Mouse (Mus musculus): ENCODE measurements at regions not wholly inside any gene's neighbourhood (a gene's known extent, or its start where the extent isn't known, plus 50 kb on each side); places are given as distances from the start of the nearest gene placed in this dataset.

- Histone ChIP-seq H3K36me3 (ENCODE audit: control insufficient read depth, insufficient read depth, low read length) (no peaks in the 10 kb centered on the region), H3K4me3 (ENCODE audit: low read length) (peak overlapping the region; percentile 9; the same call in 1 of the 2 replicates), H3K4me1 (ENCODE audit: control insufficient read depth, insufficient read depth, low read length) (peaks cover 9% of the 10 kb centered on the region; the same call in 1 of the 2 replicates), H3K27ac (ENCODE audit: low read depth, low read length) (no peak overlapping the region), H3K9ac (ENCODE audit: low read depth, low read length) (no peak overlapping the region), H3K4me2 (replicated peaks; ENCODE audit: low read depth, low read length) (peak overlapping the region; percentile 48), H3K9me3 (ENCODE audit: control insufficient read depth, low read length) (no peaks in the 10 kb centered on the region), H3K27me3 (ENCODE audit: control insufficient read depth, insufficient read depth, low read length) (no peaks in the 10 kb centered on the region)
- peak; percentile 47 for ATAC-seq (ENCODE audit: low FRiP score, low TSS enrichment)
- 20% methylated on average over 33 of the region's 33 CpGs for WGBS
These were observed 55.3 kb upstream of the Cpsf6 start for GRCm38 (mm10) chr10:117434871-117435733.

DNA sequence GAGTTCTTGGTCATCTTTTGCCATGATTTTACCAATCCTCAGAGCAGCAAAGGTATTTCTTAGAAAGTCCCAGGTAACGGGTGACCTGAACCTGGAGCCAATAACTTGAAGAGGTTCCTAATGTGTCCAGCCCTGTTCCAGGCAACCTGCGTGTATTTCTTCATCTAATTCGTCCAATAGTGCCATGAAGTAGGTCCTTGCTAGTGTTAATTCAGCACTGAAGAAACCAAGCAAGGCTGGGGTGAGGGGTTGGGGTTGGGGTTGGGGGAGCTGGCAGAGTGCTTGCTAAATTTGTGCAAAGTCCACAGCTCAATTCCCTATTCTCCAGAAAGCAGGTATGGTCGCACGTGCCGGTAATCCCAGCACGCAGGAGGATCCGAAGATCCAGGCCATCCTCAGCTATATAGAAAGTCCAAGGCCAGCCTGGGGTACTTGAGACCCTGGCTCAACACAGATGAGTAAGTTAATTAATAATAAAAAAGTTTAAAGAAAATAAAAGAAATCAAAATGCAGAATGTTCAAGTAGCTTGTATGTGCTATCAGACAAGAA is 54.6 kb upstream of the Cpsf6 start:
- ATAC-seq (ENCODE audit: low FRiP score, low TSS enrichment) = no peak
- Histone ChIP-seq H3K36me3 (ENCODE audit: control insufficient read depth, insufficient read depth, low read length) (no peaks in the 10 kb centered on the region), H3K9ac (ENCODE audit: low read depth, low read length) (no peak overlapping the region), H3K4me1 (ENCODE audit: control insufficient read depth, insufficient read depth, low read length) (peaks cover 9% of the 10 kb centered on the region; the same call in 1 of the 2 replicates), H3K27me3 (ENCODE audit: control insufficient read depth, insufficient read depth, low read length) (no peaks in the 10 kb centered on the region), H3K4me2 (replicated peaks; ENCODE audit: low read depth, low read length) (no peak overlapping the region), H3K27ac (ENCODE audit: low read depth, low read length) (no peak overlapping the region), H3K4me3 (ENCODE audit: low read length) (no peak overlapping the region), H3K9me3 (ENCODE audit: control insufficient read depth, low read length) (no peaks in the 10 kb centered on the region)
- WGBS = 97% methylated on average over 8 of the region's 8 CpGs

DNA sequence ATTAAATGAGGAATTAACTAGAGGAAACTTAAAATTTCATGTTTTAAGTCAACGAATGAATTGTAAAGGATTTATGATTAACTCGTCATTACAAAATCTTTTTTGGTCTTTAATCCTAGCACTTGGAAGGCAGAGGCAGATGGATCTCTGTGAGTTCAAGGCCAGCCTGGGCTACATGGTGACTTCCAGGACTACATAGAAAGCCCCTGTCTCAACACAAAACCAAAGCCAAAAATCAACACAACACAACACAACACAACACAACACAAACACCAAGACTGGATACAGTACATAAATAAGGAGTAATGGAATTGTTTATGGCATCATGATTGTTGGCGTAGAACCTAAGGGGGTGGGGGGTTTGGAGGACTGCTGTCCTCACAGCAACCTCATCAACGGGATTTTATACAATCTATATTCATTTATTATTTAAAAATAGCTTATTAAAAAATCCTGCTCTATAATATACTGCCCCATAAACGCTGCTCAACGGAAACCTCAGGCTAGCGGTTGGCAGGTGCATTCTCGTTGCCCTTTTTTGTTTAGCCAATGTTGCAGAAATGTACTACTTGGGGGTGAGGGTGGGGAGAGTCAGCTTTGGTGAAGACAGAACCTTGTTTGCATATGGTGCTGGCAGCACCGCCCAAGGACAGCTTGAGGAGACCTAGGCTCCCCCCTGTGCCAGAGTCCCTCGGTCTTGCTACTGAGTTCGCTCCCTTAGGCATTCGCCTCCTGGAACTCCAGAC is 53.9 kb upstream of the Cpsf6 start:
- Histone ChIP-seq H3K9me3 (ENCODE audit: control insufficient read depth, low read length) (no peaks in the 10 kb centered on the region), H3K4me1 (ENCODE audit: control insufficient read depth, insufficient read depth, low read length) (peaks cover 9% of the 10 kb centered on the region; the same call in 1 of the 2 replicates), H3K4me3 (ENCODE audit: low read length) (no peak overlapping the region), H3K27me3 (ENCODE audit: control insufficient read depth, insufficient read depth, low read length) (no peaks in the 10 kb centered on the region), H3K36me3 (ENCODE audit: control insufficient read depth, insufficient read depth, low read length) (no peaks in the 10 kb centered on the region), H3K27ac (ENCODE audit: low read depth, low read length) (no peak overlapping the region), H3K9ac (ENCODE audit: low read depth, low read length) (no peak overlapping the region), H3K4me2 (replicated peaks; ENCODE audit: low read depth, low read length) (no peak overlapping the region)
- ATAC-seq (ENCODE audit: low FRiP score, low TSS enrichment) = no peak
- WGBS = 92% methylated on average over 12 of the region's 12 CpGs

DNA sequence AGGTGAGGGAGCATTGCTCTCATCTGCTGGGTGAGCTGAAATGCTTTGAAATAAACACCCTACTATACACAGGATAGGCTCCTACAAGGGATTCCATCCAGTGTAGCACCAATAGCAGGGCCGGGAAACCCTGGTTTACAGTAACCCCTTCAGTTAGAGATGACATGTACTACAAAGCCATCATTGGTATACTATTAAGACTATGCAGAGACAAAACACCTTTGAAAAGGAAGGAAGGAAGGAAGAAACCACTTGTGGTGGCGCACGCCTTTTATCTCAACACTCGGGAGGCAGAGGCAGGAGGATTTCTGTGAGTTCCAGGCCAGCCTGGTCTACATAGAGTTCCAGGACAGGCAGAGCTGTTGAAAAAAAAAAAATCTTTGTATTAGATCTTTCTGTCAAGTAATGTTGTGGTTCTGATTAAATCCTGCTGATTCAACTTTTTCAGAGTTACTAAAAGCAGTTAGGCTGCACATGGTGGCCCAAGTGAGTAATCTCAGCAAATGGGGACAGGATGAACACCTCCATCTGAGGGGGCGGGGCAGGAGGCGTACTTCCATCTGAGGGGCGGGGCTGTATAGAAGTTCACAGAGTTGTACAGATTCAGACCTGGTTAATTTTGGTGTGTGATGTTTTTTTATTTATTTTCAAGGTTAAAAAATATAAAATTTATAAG is 53.2 kb upstream of the Cpsf6 start:
- Histone ChIP-seq H3K4me2 (replicated peaks; ENCODE audit: low read depth, low read length) (peak overlapping the region; percentile 36), H3K4me1 (ENCODE audit: control insufficient read depth, insufficient read depth, low read length) (peaks cover 9% of the 10 kb centered on the region; the same call in 1 of the 2 replicates), H3K36me3 (ENCODE audit: control insufficient read depth, insufficient read depth, low read length) (no peaks in the 10 kb centered on the region), H3K9me3 (ENCODE audit: control insufficient read depth, low read length) (no peaks in the 10 kb centered on the region), H3K9ac (ENCODE audit: low read depth, low read length) (0 out of 2 replicates have a peak overlapping the region, but pooled peaks have one; percentile 4), H3K27me3 (ENCODE audit: control insufficient read depth, insufficient read depth, low read length) (no peaks in the 10 kb centered on the region), H3K27ac (ENCODE audit: low read depth, low read length) (no peak overlapping the region), H3K4me3 (ENCODE audit: low read length) (no peak overlapping the region)
- 92% methylated on average over 7 of the region's 7 CpGs for WGBS
- 0 out of 2 replicates have a peak, but pooled peaks have one; percentile 16 for ATAC-seq (ENCODE audit: low FRiP score, low TSS enrichment)

DNA sequence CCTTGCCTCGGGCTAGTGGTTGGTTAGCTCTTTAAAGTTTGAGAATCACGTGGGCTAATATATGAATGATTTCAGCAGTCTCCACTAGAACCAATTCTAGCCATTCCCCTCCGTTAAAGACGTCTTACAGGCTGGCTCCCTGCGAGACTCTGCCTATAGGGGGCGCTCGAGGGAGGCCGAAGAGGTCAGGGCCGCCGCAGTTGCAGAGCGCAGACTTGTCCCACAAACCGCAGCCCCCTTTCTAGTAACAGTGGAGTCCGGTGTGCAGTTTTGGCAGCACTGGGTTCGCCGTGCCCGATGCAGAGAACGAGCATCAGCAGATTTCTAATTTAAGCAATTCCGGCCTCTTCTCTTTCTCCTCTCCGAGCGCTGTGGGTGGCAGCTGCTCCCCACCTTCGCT is 52.6 kb upstream of the Cpsf6 start:
- ATAC-seq (ENCODE audit: low FRiP score, low TSS enrichment) = peak; percentile 47; the same call in 1 of the 2 replicates
- Histone ChIP-seq H3K4me1 (ENCODE audit: control insufficient read depth, insufficient read depth, low read length) (peaks cover 9% of the 10 kb centered on the region; the same call in 1 of the 2 replicates), H3K4me3 (ENCODE audit: low read length) (peak overlapping the region; percentile 16), H3K27me3 (ENCODE audit: control insufficient read depth, insufficient read depth, low read length) (no peaks in the 10 kb centered on the region), H3K27ac (ENCODE audit: low read depth, low read length) (no peak overlapping the region), H3K36me3 (ENCODE audit: control insufficient read depth, insufficient read depth, low read length) (no peaks in the 10 kb centered on the region), H3K9ac (ENCODE audit: low read depth, low read length) (peak overlapping the region; percentile 4; the same call in 1 of the 2 replicates), H3K4me2 (replicated peaks; ENCODE audit: low read depth, low read length) (peak overlapping the region; percentile 36), H3K9me3 (ENCODE audit: control insufficient read depth, low read length) (no peaks in the 10 kb centered on the region)
- 16% methylated on average over 21 of the region's 21 CpGs for WGBS

- 77% methylated on average over 12 of the region's 12 CpGs for WGBS
These were observed 52.0 kb upstream of the Cpsf6 start for GRCm38 (mm10) chr10:117431850-117432249.

GRCm38 (mm10) chr10:117431086-117431619 is 51.3 kb upstream of the Cpsf6 start:
- peaks cover 9% of the 10 kb centered on the region; the same call in 1 of the 2 replicates for H3K4me1 ChIP-seq (ENCODE audit: control insufficient read depth, insufficient read depth, low read length)
- 93% methylated on average over 3 of the region's 3 CpGs for WGBS
- H3K4me2 ChIP-seq (replicated peaks; ENCODE audit: low read depth, low read length) = no peak overlapping the region
- H3K4me3 ChIP-seq (ENCODE audit: low read length) = no peak overlapping the region
- no peak overlapping the region for H3K27ac ChIP-seq (ENCODE audit: low read depth, low read length)
- H3K27me3 ChIP-seq (ENCODE audit: control insufficient read depth, insufficient read depth, low read length) = no peaks in the 10 kb centered on the region
- no peaks in the 10 kb centered on the region for H3K36me3 ChIP-seq (ENCODE audit: control insufficient read depth, insufficient read depth, low read length)
- H3K9ac ChIP-seq (ENCODE audit: low read depth, low read length) = no peak overlapping the region
- no peak for ATAC-seq (ENCODE audit: low FRiP score, low TSS enrichment)
- no peaks in the 10 kb centered on the region for H3K9me3 ChIP-seq (ENCODE audit: control insufficient read depth, low read length)

More at GRCm38 (mm10) chr10:117431850-117432249, 52.0 kb upstream of the Cpsf6 start:
- Histone ChIP-seq H3K4me3 (ENCODE audit: low read length) (no peak overlapping the region), H3K4me1 (ENCODE audit: control insufficient read depth, insufficient read depth, low read length) (peaks cover 9% of the 10 kb centered on the region; the same call in 1 of the 2 replicates), H3K27ac (ENCODE audit: low read depth, low read length) (no peak overlapping the region), H3K36me3 (ENCODE audit: control insufficient read depth, insufficient read depth, low read length) (no peaks in the 10 kb centered on the region), H3K9ac (ENCODE audit: low read depth, low read length) (no peak overlapping the region), H3K4me2 (replicated peaks; ENCODE audit: low read depth, low read length) (peak overlapping the region; percentile 36; the same call in 1 of the 2 replicates), H3K9me3 (ENCODE audit: control insufficient read depth, low read length) (no peaks in the 10 kb centered on the region), H3K27me3 (ENCODE audit: control insufficient read depth, insufficient read depth, low read length) (no peaks in the 10 kb centered on the region)
- ATAC-seq (ENCODE audit: low FRiP score, low TSS enrichment) = no peak

DNA sequence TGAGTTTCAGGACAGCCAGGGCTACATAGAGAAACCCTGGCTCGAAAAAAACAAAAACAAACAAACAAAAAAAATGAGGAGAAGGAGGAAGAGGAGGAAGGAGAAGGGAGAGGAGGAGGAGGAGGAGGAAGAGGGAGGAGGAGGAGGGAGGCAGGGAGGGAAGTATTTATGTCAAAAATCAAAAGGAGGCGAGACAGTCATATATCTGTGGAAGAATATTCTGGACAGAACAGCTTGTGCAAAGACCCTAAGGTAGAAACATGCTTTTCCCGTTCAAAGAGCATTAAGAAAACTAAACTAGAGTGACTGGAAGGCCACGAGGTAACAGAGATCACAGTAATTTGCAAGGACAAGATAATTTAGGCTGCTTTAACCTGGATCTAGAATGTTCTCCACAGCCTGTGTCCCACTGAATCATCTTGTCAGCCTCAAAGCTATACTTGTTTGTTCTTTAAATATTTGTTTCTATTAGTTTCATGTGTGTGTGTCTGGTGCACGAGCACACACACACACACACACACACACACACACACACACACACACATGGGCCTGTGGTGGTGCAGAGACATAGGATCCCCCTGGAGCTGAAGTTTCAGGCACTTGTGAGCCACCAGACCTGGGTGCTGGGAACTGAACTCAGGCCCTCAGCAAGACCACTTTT is 50.5 kb upstream of the Cpsf6 start:
- Histone ChIP-seq H3K9me3 (ENCODE audit: control insufficient read depth, low read length) (no peaks in the 10 kb centered on the region), H3K4me3 (ENCODE audit: low read length) (no peak overlapping the region), H3K27ac (ENCODE audit: low read depth, low read length) (no peak overlapping the region), H3K9ac (ENCODE audit: low read depth, low read length) (no peak overlapping the region), H3K4me2 (replicated peaks; ENCODE audit: low read depth, low read length) (no peak overlapping the region), H3K27me3 (ENCODE audit: control insufficient read depth, insufficient read depth, low read length) (no peaks in the 10 kb centered on the region), H3K4me1 (ENCODE audit: control insufficient read depth, insufficient read depth, low read length) (peaks cover 7% of the 10 kb centered on the region; the same call in 1 of the 2 replicates), H3K36me3 (ENCODE audit: control insufficient read depth, insufficient read depth, low read length) (no peaks in the 10 kb centered on the region)
- 84% methylated on average over 5 of the region's 5 CpGs for WGBS
- ATAC-seq (ENCODE audit: low FRiP score, low TSS enrichment) = no peak
